Mouse (Mus musculus) CD4-positive, CD25-positive, alpha-beta regulatory T cell, adult 2 months (primary cell): Measurements from ENCODE around the gene Tmem202.

Experiments used
- DNase-seq: peaks from one replicate; pipeline ENCODE4 v3.0.0-alpha.2; 2012; ENCODE audit warnings: low read depth, low spot score

Gene Tmem202

GRCm38 (mm10) chr9:59539441-59540137, at the start of gene Tmem202, which contains the start of gene Hexa:
TSS of gene Tmem202 (minus strand) at chr9:59539847.
TSS of gene Hexa (plus strand) at chr9:59539540.
- peak; percentile 80 for DNase-seq

- DNase-seq, result peak; percentile 21
These were observed 49.3 kb upstream of the Tmem202 start for GRCm38 (mm10) chr9:59588710-59589671.

- DNase-seq, result no peak
These were observed 48.6 kb upstream of the Tmem202 start for GRCm38 (mm10) chr9:59588252-59588651.

- DNase-seq, result peak; percentile 71
These were observed 45.2 kb upstream of the Tmem202 start for GRCm38 (mm10) chr9:59584871-59585308.

- DNase-seq, result peak; percentile 6
These were observed 38.8 kb upstream of the Tmem202 start for GRCm38 (mm10) chr9:59578505-59578867.

GRCm38 (mm10) chr9:59577844-59578504, 38.3 kb upstream of the Tmem202 start, which contains the start of gene Celf6:
TSS of gene Celf6 (plus strand) at chr9:59577917.
- peak; percentile 71 for DNase-seq

GRCm38 (mm10) chr9:59577401-59577800, 37.8 kb upstream of the Tmem202 start:
- no peak for DNase-seq

- DNase-seq, result no peak
These were observed 32.2 kb upstream of the Tmem202 start for GRCm38 (mm10) chr9:59571852-59572251.

- DNase-seq, result peak; percentile 75
These were observed 27.5 kb upstream of the Tmem202 start for GRCm38 (mm10) chr9:59567111-59567510.

- DNase-seq, result peak; percentile 89
These were observed 26.0 kb upstream of the Tmem202 start for GRCm38 (mm10) chr9:59565600-59565999.

GRCm38 (mm10) chr9:59553719-59554118, 14.1 kb upstream of the Tmem202 start:
- DNase-seq, result no peak

- no peak for DNase-seq
These were observed 13.0 kb upstream of the Tmem202 start for GRCm38 (mm10) chr9:59552610-59553009.

GRCm38 (mm10) chr9:59551620-59552031, 12.0 kb upstream of the Tmem202 start:
- no peak for DNase-seq

- peak; percentile 7 for DNase-seq
These were observed 11.4 kb upstream of the Tmem202 start for GRCm38 (mm10) chr9:59551017-59551416.

- DNase-seq, result no peak
These were observed 10.4 kb upstream of the Tmem202 start for GRCm38 (mm10) chr9:59550077-59550476.

GRCm38 (mm10) chr9:59548961-59549487, 9.4 kb upstream of the Tmem202 start:
- DNase-seq, result no peak

GRCm38 (mm10) chr9:59547869-59548268, 8.2 kb upstream of the Tmem202 start:
- no peak for DNase-seq

- no peak for DNase-seq
These were observed 5.1 kb upstream of the Tmem202 start for GRCm38 (mm10) chr9:59544739-59545138.

GRCm38 (mm10) chr9:59542766-59543324, 3.2 kb upstream of the Tmem202 start:
- no peak for DNase-seq

- DNase-seq, result no peak
These were observed 2.0 kb upstream of the Tmem202 start for GRCm38 (mm10) chr9:59541617-59542016.

- no peak for DNase-seq
These were observed 2.0 kb downstream of the Tmem202 start for GRCm38 (mm10) chr9:59537651-59538050.
